Mouse (Mus musculus) gastrocnemius, adult 2 months (tissue): ENCODE data around the gene Cphx3. TPM values are rescaled to one million over a fixed set of nuclear protein-coding genes. Genes with fewer than 3 reads are reported as not detected.

Experiments
- total RNA-seq, 2 experiments: library from RNA; stranded (reverse); gene quantifications; 2 replicates each; pipeline ENCODE4 v1.2.3; 2021

The Cphx3 gene
- total RNA-seq, 2 experiments from 2014 or later = not detected

Other genes with a start within 250 kb of the Cphx3 start
- 10 to 100 TPM; 97.4 to 99.1 TPM for gene Anxa11, start 240.1 kb upstream of the Cphx3 start, total RNA-seq
- 1 to 10 TPM; 2.6 to 3.6 TPM for gene Plac9a, start 179.2 kb upstream of the Cphx3 start, total RNA-seq
- under 1 TPM; 0.15 to 0.50 TPM for gene Tmem254a, start 154.6 kb upstream of the Cphx3 start, total RNA-seq
- not detected for gene Cphx1, start 144.0 kb upstream of the Cphx3 start, total RNA-seq
- not detected for gene Duxbl1, start 103.7 kb upstream of the Cphx3 start, total RNA-seq
- 10 to 100 TPM in 1 of 2 experiments, 1 to 10 TPM in 1; 7.0 to 16.5 TPM for gene Gm9780, start 39.6 kb upstream of the Cphx3 start, total RNA-seq
- 1 to 10 TPM in 1 of 2 experiments, under 1 TPM in 1; 0.36 to 2.7 TPM for gene Tmem254c, start 14.9 kb upstream of the Cphx3 start, total RNA-seq
- not detected for gene Cphx2, start 781 bp upstream of the Cphx3 start, total RNA-seq
- gene Duxbl2, start 36.1 kb downstream of the Cphx3 start, total RNA-seq = under 1 TPM in 1 of 2 experiments, not detected in 1; 0.14 TPM
- gene Plac9b, start 100.2 kb downstream of the Cphx3 start, total RNA-seq = 10 to 100 TPM; 21.8 to 37.4 TPM
- 1 to 10 TPM in 1 of 2 experiments, under 1 TPM in 1; 0.48 to 2.3 TPM for gene Tmem254b, start 124.7 kb downstream of the Cphx3 start, total RNA-seq
- gene Duxbl3, start 175.7 kb downstream of the Cphx3 start, total RNA-seq = not detected